In genomic region chr6:21744615-21745266, GRCm38 (mm10) we compare ENCODE assay signal across 17 mouse cellular contexts.
"Had no signal": no experiment of that assay in that cellular context is flagged by ENCODE, and none has a peak within 500 bp of the region (broad histone marks: within the 10 kb centered on the region; RNA-seq: fewer than 3 reads in every experiment).

No protein-coding gene starts in this region.

- H3K4me3 ChIP-seq: lung, embryonic 15.5 days; megakaryocyte, embryonic 14.5 days; midbrain, embryonic 13.5 days; midbrain, embryonic 15.5 days; neural tube, embryonic 12.5 days; stomach, embryonic 15.5 days had no signal

- H3K4me1 ChIP-seq: megakaryocyte, embryonic 14.5 days; midbrain, embryonic 13.5 days; midbrain, embryonic 15.5 days; neural tube, embryonic 12.5 days; stomach, embryonic 15.5 days had no signal

- H3K27ac ChIP-seq: lung, embryonic 15.5 days; macrophage; midbrain, embryonic 13.5 days; midbrain, embryonic 15.5 days; neural tube, embryonic 12.5 days; stomach, embryonic 15.5 days; stomach, postnatal 0 days had no signal

- H3K36me3 ChIP-seq: lung, embryonic 15.5 days; midbrain, embryonic 13.5 days; midbrain, embryonic 15.5 days; neural tube, embryonic 12.5 days; stomach, embryonic 15.5 days had no signal

- ATAC-seq: liver, postnatal 0 days; lung, postnatal 0 days; midbrain, embryonic 13.5 days; midbrain, embryonic 15.5 days had no signal

- H3K27me3 ChIP-seq: lung, embryonic 15.5 days; megakaryocyte, embryonic 14.5 days; midbrain, embryonic 13.5 days; midbrain, embryonic 15.5 days; neural tube, embryonic 12.5 days; stomach, embryonic 15.5 days had no signal

- H3K4me2 ChIP-seq: lung, embryonic 15.5 days; midbrain, embryonic 11.5 days; midbrain, embryonic 13.5 days; midbrain, embryonic 15.5 days; neural tube, embryonic 12.5 days; stomach, embryonic 15.5 days had no signal

- H3K9me3 ChIP-seq: lung, embryonic 15.5 days; megakaryocyte, embryonic 14.5 days; midbrain, embryonic 13.5 days; midbrain, embryonic 15.5 days; neural tube, embryonic 12.5 days; stomach, embryonic 15.5 days had no signal

- H3K9ac ChIP-seq: liver, postnatal 0 days; lung, embryonic 15.5 days; midbrain, embryonic 13.5 days; midbrain, embryonic 15.5 days; neural tube, embryonic 12.5 days; stomach, embryonic 15.5 days had no signal

- DNase-seq: liver, postnatal 0 days; lung, postnatal 14 days; lung, postnatal 36 days; right cerebral cortex, postnatal 14 days; thymus, adult 2 months; thymus, postnatal 25 days; thymus, postnatal 4 days had no signal
